Mouse (Mus musculus): ENCODE data around the gene Smc1b. TPM values are rescaled to one million over a fixed set of nuclear protein-coding genes. Genes with fewer than 3 reads are reported as not detected.

Gene Smc1b
- polyA plus RNA-seq, 1 experiment, result 0.23 TPM

- peak in 1 of 2 experiments; percentile 6 for DNase-seq
- no peak for TF ChIP-seq CTCF (IDR thresholded peaks at IDR 0.05; ENCODE audit: borderline replicate concordance, insufficient read depth, low read depth, low read length)
- TF ChIP-seq POLR2A (IDR thresholded peaks at IDR 0.05; ENCODE audit: borderline replicate concordance, insufficient read depth, low read length), result no peak
- WGBS, result 77% methylated on average over 3 of the region's 3 CpGs
- Histone ChIP-seq H3K27me3 (ENCODE audit: control insufficient read depth, insufficient read depth, low read length) (no peaks in the 10 kb centered on the region), H3K4me1 (ENCODE audit: control insufficient read depth, insufficient read depth, low read length) (no peaks in the 10 kb centered on the region), H3K27ac (ENCODE audit: insufficient read depth, low read length) (no peak overlapping the region), H3K4me3 (replicated peaks; ENCODE audit: insufficient read depth, low read depth, low read length) (no peak overlapping the region)
Observed at GRCm38 (mm10) chr15:85152577-85152976, 20.8 kb upstream of the Smc1b start.

GRCm38 (mm10) chr15:85151433-85151918, 19.7 kb upstream of the Smc1b start:
- Histone ChIP-seq H3K27ac (ENCODE audit: insufficient read depth, low read length) (no peak overlapping the region), H3K4me1 (ENCODE audit: control insufficient read depth, insufficient read depth, low read length) (no peaks in the 10 kb centered on the region), H3K27me3 (ENCODE audit: control insufficient read depth, insufficient read depth, low read length) (no peaks in the 10 kb centered on the region), H3K4me3 (replicated peaks; ENCODE audit: insufficient read depth, low read depth, low read length) (no peak overlapping the region)
- TF ChIP-seq CTCF (IDR thresholded peaks at IDR 0.05; ENCODE audit: borderline replicate concordance, insufficient read depth, low read depth, low read length), result peak; percentile 93
- no peak for TF ChIP-seq POLR2A (IDR thresholded peaks at IDR 0.05; ENCODE audit: borderline replicate concordance, insufficient read depth, low read length)
- WGBS, result 31% methylated on average over 13 of the region's 13 CpGs
- peak; percentile 39 to 60 for DNase-seq

- Histone ChIP-seq H3K4me3 (replicated peaks; ENCODE audit: insufficient read depth, low read depth, low read length) (no peak overlapping the region), H3K4me1 (ENCODE audit: control insufficient read depth, insufficient read depth, low read length) (no peaks in the 10 kb centered on the region), H3K27ac (ENCODE audit: insufficient read depth, low read length) (no peak overlapping the region), H3K27me3 (ENCODE audit: control insufficient read depth, insufficient read depth, low read length) (no peaks in the 10 kb centered on the region)
- TF ChIP-seq CTCF (IDR thresholded peaks at IDR 0.05; ENCODE audit: borderline replicate concordance, insufficient read depth, low read depth, low read length), result no peak
- TF ChIP-seq POLR2A (IDR thresholded peaks at IDR 0.05; ENCODE audit: borderline replicate concordance, insufficient read depth, low read length), result no peak
- no peak for DNase-seq
- WGBS, result 95% methylated on average over 5 of the region's 5 CpGs
Observed at GRCm38 (mm10) chr15:85144249-85144648, 12.5 kb upstream of the Smc1b start.

- no peak overlapping the region for H3K27ac ChIP-seq (ENCODE audit: insufficient read depth, low read length)
- DNase-seq, result no peak
- no peaks in the 10 kb centered on the region for H3K27me3 ChIP-seq (ENCODE audit: control insufficient read depth, insufficient read depth, low read length)
- H3K4me1 ChIP-seq (ENCODE audit: control insufficient read depth, insufficient read depth, low read length), result no peaks in the 10 kb centered on the region
- WGBS, result 100% methylated on average over 1 of the region's 1 CpGs
- no peak for TF ChIP-seq POLR2A (IDR thresholded peaks at IDR 0.05; ENCODE audit: borderline replicate concordance, insufficient read depth, low read length)
- no peak for TF ChIP-seq CTCF (IDR thresholded peaks at IDR 0.05; ENCODE audit: borderline replicate concordance, insufficient read depth, low read depth, low read length)
- no peak overlapping the region for H3K4me3 ChIP-seq (replicated peaks; ENCODE audit: insufficient read depth, low read depth, low read length)
Observed at GRCm38 (mm10) chr15:85143747-85144146, 12.0 kb upstream of the Smc1b start.

GRCm38 (mm10) chr15:85143161-85143560, 11.4 kb upstream of the Smc1b start:
- DNase-seq, result no peak
- WGBS, result 86% methylated on average over 11 of the region's 11 CpGs
- Histone ChIP-seq H3K27ac (ENCODE audit: insufficient read depth, low read length) (no peak overlapping the region), H3K4me1 (ENCODE audit: control insufficient read depth, insufficient read depth, low read length) (no peaks in the 10 kb centered on the region), H3K27me3 (ENCODE audit: control insufficient read depth, insufficient read depth, low read length) (no peaks in the 10 kb centered on the region), H3K4me3 (replicated peaks; ENCODE audit: insufficient read depth, low read depth, low read length) (no peak overlapping the region)
- no peak for TF ChIP-seq POLR2A (IDR thresholded peaks at IDR 0.05; ENCODE audit: borderline replicate concordance, insufficient read depth, low read length)
- no peak for TF ChIP-seq CTCF (IDR thresholded peaks at IDR 0.05; ENCODE audit: borderline replicate concordance, insufficient read depth, low read depth, low read length)

DNA sequence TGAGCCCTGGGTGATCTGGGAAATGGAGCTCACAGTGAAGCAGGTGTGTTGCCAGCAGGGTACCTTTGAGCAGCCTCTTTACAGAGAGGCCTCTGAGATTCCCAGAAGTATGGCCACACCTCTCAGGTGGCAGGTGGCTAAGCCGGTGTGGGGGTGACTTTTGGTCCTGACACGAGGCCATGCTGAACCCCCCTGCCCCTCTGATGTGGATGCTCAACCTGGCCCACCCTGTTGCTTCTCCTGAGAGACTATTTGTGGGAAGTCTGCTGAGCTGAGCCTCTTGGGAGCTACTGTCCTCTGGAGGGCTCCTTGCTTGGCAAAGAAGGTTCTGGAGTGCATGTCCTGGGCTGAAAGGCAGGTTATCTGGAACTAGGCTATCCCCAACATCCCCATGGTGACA, 10.7 kb upstream of the Smc1b start:
- no peaks in the 10 kb centered on the region for H3K4me1 ChIP-seq (ENCODE audit: control insufficient read depth, insufficient read depth, low read length)
- no peak overlapping the region for H3K4me3 ChIP-seq (replicated peaks; ENCODE audit: insufficient read depth, low read depth, low read length)
- no peaks in the 10 kb centered on the region for H3K27me3 ChIP-seq (ENCODE audit: control insufficient read depth, insufficient read depth, low read length)
- 22% methylated on average over 2 of the region's 2 CpGs for WGBS
- TF ChIP-seq POLR2A (IDR thresholded peaks at IDR 0.05; ENCODE audit: borderline replicate concordance, insufficient read depth, low read length), result no peak
- TF ChIP-seq CTCF (IDR thresholded peaks at IDR 0.05; ENCODE audit: borderline replicate concordance, insufficient read depth, low read depth, low read length), result no peak
- no peak for DNase-seq
- no peak overlapping the region for H3K27ac ChIP-seq (ENCODE audit: insufficient read depth, low read length)

DNA sequence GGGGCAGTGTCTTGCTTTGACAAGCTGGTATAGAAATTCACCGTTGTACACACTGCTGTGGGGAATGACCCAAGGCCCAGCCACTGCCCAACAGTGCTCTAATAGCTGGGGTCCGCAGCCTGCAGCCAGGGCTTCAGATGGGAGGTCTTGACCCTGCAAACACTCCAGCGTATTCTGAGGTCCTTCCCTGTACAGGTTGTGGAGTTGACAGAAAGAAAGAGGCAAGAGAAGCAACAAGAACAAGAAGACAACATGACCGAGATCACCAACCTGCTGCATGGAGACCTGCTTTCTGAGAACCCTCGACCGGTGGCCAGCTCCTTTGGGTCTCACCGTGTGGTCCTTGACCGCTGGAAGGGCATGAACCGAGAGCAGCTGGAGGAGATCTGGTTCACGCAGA, 9.5 kb upstream of the Smc1b start:
- no peak for DNase-seq
- no peak overlapping the region for H3K4me3 ChIP-seq (replicated peaks; ENCODE audit: insufficient read depth, low read depth, low read length)
- TF ChIP-seq POLR2A (IDR thresholded peaks at IDR 0.05; ENCODE audit: borderline replicate concordance, insufficient read depth, low read length) (no peak), CTCF (IDR thresholded peaks at IDR 0.05; ENCODE audit: borderline replicate concordance, insufficient read depth, low read depth, low read length) (no peak)
- no peaks in the 10 kb centered on the region for H3K27me3 ChIP-seq (ENCODE audit: control insufficient read depth, insufficient read depth, low read length)
- H3K4me1 ChIP-seq (ENCODE audit: control insufficient read depth, insufficient read depth, low read length), result no peaks in the 10 kb centered on the region
- WGBS, result 88% methylated on average over 10 of the region's 10 CpGs
- no peak overlapping the region for H3K27ac ChIP-seq (ENCODE audit: insufficient read depth, low read length)

- WGBS, result 26% methylated on average over 9 of the region's 9 CpGs
- DNase-seq, result no peak
- TF ChIP-seq CTCF (IDR thresholded peaks at IDR 0.05; ENCODE audit: borderline replicate concordance, insufficient read depth, low read depth, low read length) (no peak), POLR2A (IDR thresholded peaks at IDR 0.05; ENCODE audit: borderline replicate concordance, insufficient read depth, low read length) (no peak)
- H3K4me1 ChIP-seq (ENCODE audit: control insufficient read depth, insufficient read depth, low read length), result peaks cover 3% of the 10 kb centered on the region; the same call in 1 of the 2 replicates
- no peak overlapping the region for H3K27ac ChIP-seq (ENCODE audit: insufficient read depth, low read length)
- no peaks in the 10 kb centered on the region for H3K27me3 ChIP-seq (ENCODE audit: control insufficient read depth, insufficient read depth, low read length)
- H3K4me3 ChIP-seq (replicated peaks; ENCODE audit: insufficient read depth, low read depth, low read length), result no peak overlapping the region
Observed at GRCm38 (mm10) chr15:85135143-85135542, 3.4 kb upstream of the Smc1b start.
